16 mouse cellular contexts compared by ENCODE assay signal in the genomic region with DNA sequence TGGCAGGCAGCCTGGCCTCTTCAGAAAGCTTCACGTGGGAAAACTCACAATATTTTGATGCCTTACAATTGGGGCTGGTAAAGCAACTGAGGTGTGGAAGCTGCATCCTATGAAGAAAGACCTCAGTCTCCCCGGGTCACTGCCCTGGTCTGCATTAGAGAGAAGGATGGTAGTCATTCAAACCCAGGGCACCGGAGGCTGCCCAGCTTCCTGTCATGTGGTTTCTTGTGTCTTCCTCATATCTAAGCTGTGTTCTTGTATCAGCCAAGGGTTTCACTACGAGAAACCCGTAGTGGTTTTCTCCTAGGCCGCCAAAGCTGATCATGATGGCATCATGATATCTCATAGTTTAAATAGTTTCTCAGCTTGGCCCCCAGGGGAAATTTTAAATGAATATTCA. TPM values are rescaled to one million over a fixed set of nuclear protein-coding genes. Genes with fewer than 3 reads are reported as not detected.
A peak's percentile ranks its signal among the peaks of the same experiment; 100 is the strongest.
DNase-seq lines count a peak whose midpoint lies in the region; ATAC-seq and TF ChIP-seq lines count a peak whose summit lies in the region.
"Had no signal": no experiment of that assay in that cellular context is flagged by ENCODE, and none has a peak within 500 bp of the region (broad histone marks: within the 10 kb centered on the region; RNA-seq: fewer than 3 reads in every experiment).

No protein-coding gene starts in this region.

- no peak overlapping the region for H3K9ac ChIP-seq in intestine, embryonic 14.5 days (ENCODE audit: low read length)
- H3K9ac ChIP-seq in intestine, embryonic 15.5 days: no peak overlapping the region
- H3K9ac ChIP-seq in midbrain, embryonic 15.5 days: no peak overlapping the region
- H3K9ac ChIP-seq: heart, embryonic 13.5 days; liver, embryonic 15.5 days had no signal

- ATAC-seq in intestine, embryonic 14.5 days (replicated peaks; ENCODE audit: low FRiP score, low TSS enrichment, low read depth): no peak
- no peak for ATAC-seq in intestine, embryonic 15.5 days
- ATAC-seq in midbrain, embryonic 15.5 days (replicated peaks): no peak
- ATAC-seq in activated CD4-positive, CD25-positive, alpha-beta regulatory T cell, adult 4 months: peak; percentile 47
- ATAC-seq: intestine, postnatal 0 days had no signal

- peaks cover 32% of the 10 kb centered on the region for H3K79me2 ChIP-seq in myocyte (ENCODE audit: control insufficient read depth, insufficient read depth)

- no peak overlapping the region for H3K27ac ChIP-seq in intestine, embryonic 14.5 days (ENCODE audit: low read depth)
- H3K27ac ChIP-seq in intestine, embryonic 15.5 days: no peak overlapping the region
- no peak overlapping the region for H3K27ac ChIP-seq in midbrain, embryonic 10.5 days (replicated peaks)
- H3K27ac ChIP-seq in midbrain, embryonic 15.5 days: no peak overlapping the region
- no peak overlapping the region for H3K27ac ChIP-seq in layer of hippocampus, adult 2 months
- H3K27ac ChIP-seq: embryonic facial prominence, embryonic 10.5 days; heart, embryonic 13.5 days; liver, embryonic 15.5 days; macrophage had no signal

- H3K4me1 ChIP-seq in intestine, embryonic 14.5 days (replicated peaks; ENCODE audit: control insufficient read depth, insufficient read depth, low read length): peaks cover 24% of the 10 kb centered on the region
- H3K4me1 ChIP-seq in intestine, embryonic 15.5 days (replicated peaks): peaks cover 19% of the 10 kb centered on the region
- H3K4me1 ChIP-seq in midbrain, embryonic 10.5 days: peaks cover 32% of the 10 kb centered on the region
- peaks cover 23% of the 10 kb centered on the region for H3K4me1 ChIP-seq in midbrain, embryonic 15.5 days

- 0 out of 2 replicates have a peak overlapping the region, but pooled peaks have one; percentile 13 for H3K4me2 ChIP-seq in intestine, embryonic 14.5 days (ENCODE audit: low read length)
- H3K4me2 ChIP-seq in intestine, embryonic 15.5 days (replicated peaks): no peak overlapping the region
- H3K4me2 ChIP-seq in midbrain, embryonic 15.5 days: no peak overlapping the region
- H3K4me2 ChIP-seq in myocyte (ENCODE audit: low read depth): peak overlapping the region; percentile 8
- H3K4me2 ChIP-seq: heart, embryonic 13.5 days; liver, embryonic 15.5 days had no signal

- no peaks in the 10 kb centered on the region for H3K9me3 ChIP-seq in intestine, embryonic 14.5 days (ENCODE audit: control insufficient read depth, low read length)
- no peaks in the 10 kb centered on the region for H3K9me3 ChIP-seq in intestine, embryonic 15.5 days
- no peaks in the 10 kb centered on the region for H3K9me3 ChIP-seq in midbrain, embryonic 10.5 days (replicated peaks)
- H3K9me3 ChIP-seq in midbrain, embryonic 15.5 days: no peaks in the 10 kb centered on the region
- H3K9me3 ChIP-seq: embryonic facial prominence, embryonic 10.5 days; heart, embryonic 13.5 days; liver, embryonic 15.5 days had no signal

- no peak for TF ChIP-seq POLR2A in myocyte (IDR thresholded peaks at IDR 0.05; ENCODE audit: insufficient read length, low read depth)

- DNase-seq in intestine, embryonic 14.5 days (ENCODE audit: low spot score): peak; percentile 45
- no peak for DNase-seq in midbrain, embryonic 10.5 days (ENCODE audit: low spot score)
- DNase-seq in layer of hippocampus, adult 2 months (ENCODE audit: low spot score in 2 of 2): no peak
- DNase-seq in adrenal gland, postnatal 36 days: no peak
- DNase-seq: cerebellum, postnatal 25 days; gastrocnemius, postnatal 36 days had no signal

- H3K27me3 ChIP-seq in intestine, embryonic 14.5 days (replicated peaks; ENCODE audit: control insufficient read depth, insufficient read depth, low read length): no peaks in the 10 kb centered on the region
- H3K27me3 ChIP-seq in intestine, embryonic 15.5 days (replicated peaks): no peaks in the 10 kb centered on the region
- H3K27me3 ChIP-seq in midbrain, embryonic 10.5 days (ENCODE audit: low read depth, poor library complexity, severe bottlenecking): peaks cover 39% of the 10 kb centered on the region
- 0 out of 2 replicates have a peak, but pooled peaks cover 7% of the 10 kb centered on the region for H3K27me3 ChIP-seq in midbrain, embryonic 15.5 days (replicated peaks)
- no peaks in the 10 kb centered on the region for H3K27me3 ChIP-seq in myocyte (ENCODE audit: control insufficient read depth, insufficient read depth, insufficient read length)

- no peak for TF ChIP-seq CTCF in layer of hippocampus, adult 2 months (conservative IDR thresholded peaks at IDR 0.05)

- 79% methylated on average over 6 of the region's 6 CpGs for WGBS in intestine, embryonic 14.5 days
- 77% methylated on average over 6 of the region's 6 CpGs for WGBS in intestine, embryonic 15.5 days
- 86% methylated on average over 6 of the region's 6 CpGs for WGBS in midbrain, embryonic 10.5 days
- WGBS in midbrain, embryonic 15.5 days: 72% methylated on average over 6 of the region's 6 CpGs

- H3K4me3 ChIP-seq in intestine, embryonic 14.5 days (ENCODE audit: low read depth, low read length): no peak overlapping the region
- no peak overlapping the region for H3K4me3 ChIP-seq in intestine, embryonic 15.5 days (replicated peaks)
- peak overlapping the region; percentile 3; the same call in 1 of the 2 replicates for H3K4me3 ChIP-seq in midbrain, embryonic 10.5 days
- H3K4me3 ChIP-seq in midbrain, embryonic 15.5 days: no peak overlapping the region
- H3K4me3 ChIP-seq in myocyte: no peak overlapping the region
- no peak overlapping the region for H3K4me3 ChIP-seq in layer of hippocampus, adult 2 months
- H3K4me3 ChIP-seq: embryonic facial prominence, embryonic 10.5 days; erythroblast, embryonic 14.5 days; heart, embryonic 13.5 days; liver, embryonic 15.5 days had no signal

- peaks cover 49% of the 10 kb centered on the region for H3K36me3 ChIP-seq in intestine, embryonic 14.5 days (ENCODE audit: control insufficient read depth, insufficient read depth, low read length)
- H3K36me3 ChIP-seq in intestine, embryonic 15.5 days: peaks cover 9% of the 10 kb centered on the region; the same call in 1 of the 2 replicates
- H3K36me3 ChIP-seq in midbrain, embryonic 10.5 days: peaks cover 46% of the 10 kb centered on the region
- H3K36me3 ChIP-seq in midbrain, embryonic 15.5 days (replicated peaks): no peaks in the 10 kb centered on the region
- H3K36me3 ChIP-seq in myocyte (ENCODE audit: control insufficient read depth, insufficient read depth): peaks cover 16% of the 10 kb centered on the region

- H3ac ChIP-seq in myocyte (ENCODE audit: control insufficient read depth, insufficient read length): no peak overlapping the region

TF ChIP-seq in myocyte, 11 proteins besides CTCF, POLR2A, EP300 and RAD21:
- TF ChIP-seq USF1 (IDR thresholded peaks at IDR 0.05; ENCODE audit: low read depth): no peak
- no peak for TF ChIP-seq MYOG (IDR thresholded peaks at IDR 0.05; ENCODE audit: control insufficient read depth in 1 of 3, insufficient read depth in 1 of 3, insufficient read length in 2 of 3, low read depth in 2 of 3)
- no peak for TF ChIP-seq TCF3 (IDR thresholded peaks at IDR 0.05; ENCODE audit: insufficient read length, low read depth)
- no peak for TF ChIP-seq REST (IDR thresholded peaks at IDR 0.05; ENCODE audit: insufficient read depth, insufficient read length)
- TF ChIP-seq CEBPB (IDR thresholded peaks at IDR 0.05; ENCODE audit: insufficient read depth, poor library complexity, severe bottlenecking): no peak
- TF ChIP-seq MYOD1 (IDR thresholded peaks at IDR 0.05; ENCODE audit: control insufficient read depth in 1 of 3, insufficient read length in 2 of 3, low read depth in 2 of 3): no peak
- TF ChIP-seq POLR2AphosphoS2 (IDR thresholded peaks at IDR 0.05; ENCODE audit: insufficient read length, low read depth): no peak
- TF ChIP-seq E2F4 (IDR thresholded peaks at IDR 0.05; ENCODE audit: insufficient read depth): no peak
- TF ChIP-seq TCF12 (IDR thresholded peaks at IDR 0.05; ENCODE audit: insufficient read depth, poor library complexity, severe bottlenecking): no peak
- no peak for TF ChIP-seq MAX (IDR thresholded peaks at IDR 0.05; ENCODE audit: low read depth)
- no peak for TF ChIP-seq SRF (IDR thresholded peaks at IDR 0.05; ENCODE audit: control insufficient read depth, insufficient read length, low read depth)

RNA-seq across cellular contexts. Expression of gene Spry1, which starts 5.3 kb away (rescaled TPM):
- polyA plus RNA-seq in intestine, embryonic 14.5 days (2014; fragmentation: Nextera tagmentation; extraction: Ambion mirVana): 18.4 and 18.5 TPM in 2 replicates
- 13.4 and 14.2 TPM in 2 replicates for polyA plus RNA-seq in intestine, embryonic 15.5 days (2015; fragmentation: Nextera tagmentation; extraction: Ambion mirVana)
- polyA plus RNA-seq in midbrain, embryonic 10.5 days (2016; fragmentation: Nextera tagmentation; extraction: Ambion mirVana): 18.2 and 19.6 TPM in 2 replicates
- polyA plus RNA-seq in midbrain, embryonic 15.5 days (2015; fragmentation: Nextera tagmentation; extraction: Ambion mirVana): 7.1 and 7.9 TPM in 2 replicates
- 10 to 100 TPM; 10.2 to 10.3 TPM for polyA plus RNA-seq in activated CD4-positive, CD25-positive, alpha-beta regulatory T cell, adult 4 months (2017; shearing (Covaris generic))
- polyA plus RNA-seq in myocyte (2012; fragmentation: generic; extraction: Trizol): 20.6 TPM
- 10 to 100 TPM; 12.1 to 13.1 TPM for total RNA-seq in layer of hippocampus, adult 2 months (2021)
- 10 to 100 TPM; 25.1 to 31.4 TPM for total RNA-seq in adrenal gland, postnatal 36 days (2021)

Comparison
In these comparisons a context has a peak if more than half of its experiments do, and no peak if none do; other contexts are left out.
1. H3K4me2 ChIP-seq: peak in intestine, embryonic 14.5 days (single experiment) and myocyte (single experiment); none in intestine, embryonic 15.5 days (single experiment) and midbrain, embryonic 15.5 days (single experiment).